Mouse (Mus musculus): ENCODE results near the gene Stx8. TPM values are rescaled to one million over a fixed set of nuclear protein-coding genes. Genes with fewer than 3 reads are reported as not detected.

Stx8 gene
- polyA plus RNA-seq, 1 experiment from 2014 or later, result 68.1 TPM

DNA sequence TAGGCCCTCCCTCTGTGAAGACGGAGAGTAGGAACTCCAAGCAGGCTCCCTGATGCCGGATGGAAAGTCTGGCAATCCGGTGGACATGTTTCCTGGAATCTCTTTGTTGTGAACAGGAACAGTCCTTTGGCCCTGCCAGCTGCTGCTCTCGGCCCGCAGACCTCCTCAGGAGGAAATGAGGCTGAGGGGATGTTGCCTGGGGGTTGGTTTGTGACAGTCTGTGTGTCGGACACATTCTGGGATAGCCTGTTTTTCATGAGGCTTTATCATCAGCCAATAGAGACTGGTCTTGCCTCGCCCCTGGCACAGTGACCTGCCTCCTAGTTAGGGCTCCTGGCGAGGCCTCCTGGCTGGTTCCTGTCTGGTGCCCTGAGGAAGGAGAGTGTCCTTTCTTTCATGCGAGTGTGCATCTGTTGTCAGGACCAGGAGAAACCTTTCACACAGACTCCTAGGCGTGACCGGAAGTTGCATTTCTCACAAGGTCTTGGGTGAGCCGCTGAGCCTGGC lies 222.8 kb downstream of the Stx8 start:
- 46% methylated on average over 12 of the region's 12 CpGs for WGBS
- H3K4me2 ChIP-seq, result no peak overlapping the region
- H3K27ac ChIP-seq, result peak overlapping the region; percentile 55
- H3K4me1 ChIP-seq, result peaks cover 24% of the 10 kb centered on the region
- ATAC-seq (ENCODE audit: insufficient number of reproducible peaks, insufficient read depth, low FRiP score, low TSS enrichment, low read depth), result no peak
- no peaks in the 10 kb centered on the region for H3K27me3 ChIP-seq
- no peak overlapping the region for H3K9ac ChIP-seq
- H3K4me3 ChIP-seq, result no peak overlapping the region
- no peaks in the 10 kb centered on the region for H3K36me3 ChIP-seq
- H3K9me3 ChIP-seq, result no peaks in the 10 kb centered on the region

DNA sequence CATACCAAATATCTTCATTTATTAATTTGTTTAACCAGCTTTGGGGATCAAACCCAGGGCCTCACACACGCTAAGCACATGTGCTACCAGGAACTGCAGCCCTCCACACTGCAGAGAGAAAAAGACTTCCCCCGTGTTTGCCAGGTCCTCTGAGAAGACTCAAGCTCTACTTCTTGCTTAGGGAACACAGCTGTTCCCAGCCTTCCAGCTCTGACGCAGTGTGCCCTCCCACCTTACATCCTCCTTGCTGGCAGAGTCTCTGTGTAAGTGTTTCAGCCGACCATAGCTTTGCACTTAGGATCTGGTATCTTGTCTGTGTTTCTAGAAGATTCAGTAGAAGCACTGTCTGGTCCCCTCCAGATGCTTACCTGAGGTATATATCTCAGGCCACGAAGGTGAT lies 224.9 kb downstream of the Stx8 start:
- Histone ChIP-seq H3K27me3 (no peaks in the 10 kb centered on the region), H3K4me2 (no peak overlapping the region), H3K27ac (no peak overlapping the region), H3K36me3 (no peaks in the 10 kb centered on the region), H3K4me1 (peaks cover 36% of the 10 kb centered on the region), H3K4me3 (no peak overlapping the region), H3K9me3 (no peaks in the 10 kb centered on the region), H3K9ac (no peak overlapping the region)
- no peak for ATAC-seq (ENCODE audit: insufficient number of reproducible peaks, insufficient read depth, low FRiP score, low TSS enrichment, low read depth)
- WGBS, result 80% methylated on average over 5 of the region's 5 CpGs

DNA sequence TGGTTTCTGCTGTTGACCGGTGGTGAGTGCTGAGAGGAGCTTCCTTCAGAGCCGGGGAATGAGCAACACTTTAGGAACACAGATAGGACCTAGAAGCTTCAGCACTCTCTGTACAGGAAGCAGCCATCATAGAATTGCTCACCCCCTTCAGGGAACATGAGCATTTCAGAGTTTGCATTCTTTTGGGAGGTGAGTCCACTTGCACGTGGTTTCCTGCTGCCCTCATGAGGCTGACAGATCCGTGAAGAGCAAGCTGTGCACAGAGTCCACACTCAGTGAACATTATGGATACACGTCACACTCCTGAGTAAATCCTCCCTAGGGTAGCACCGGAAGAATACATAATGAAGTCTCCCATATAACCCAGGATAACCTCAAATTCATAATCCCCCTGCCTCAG lies 229.2 kb downstream of the Stx8 start:
- Histone ChIP-seq H3K27me3 (no peaks in the 10 kb centered on the region), H3K9ac (no peak overlapping the region), H3K27ac (no peak overlapping the region), H3K36me3 (no peaks in the 10 kb centered on the region), H3K4me1 (peaks cover 31% of the 10 kb centered on the region), H3K4me2 (no peak overlapping the region), H3K4me3 (no peak overlapping the region), H3K9me3 (no peaks in the 10 kb centered on the region)
- no peak for ATAC-seq (ENCODE audit: insufficient number of reproducible peaks, insufficient read depth, low FRiP score, low TSS enrichment, low read depth)
- 54% methylated on average over 6 of the region's 6 CpGs for WGBS

DNA sequence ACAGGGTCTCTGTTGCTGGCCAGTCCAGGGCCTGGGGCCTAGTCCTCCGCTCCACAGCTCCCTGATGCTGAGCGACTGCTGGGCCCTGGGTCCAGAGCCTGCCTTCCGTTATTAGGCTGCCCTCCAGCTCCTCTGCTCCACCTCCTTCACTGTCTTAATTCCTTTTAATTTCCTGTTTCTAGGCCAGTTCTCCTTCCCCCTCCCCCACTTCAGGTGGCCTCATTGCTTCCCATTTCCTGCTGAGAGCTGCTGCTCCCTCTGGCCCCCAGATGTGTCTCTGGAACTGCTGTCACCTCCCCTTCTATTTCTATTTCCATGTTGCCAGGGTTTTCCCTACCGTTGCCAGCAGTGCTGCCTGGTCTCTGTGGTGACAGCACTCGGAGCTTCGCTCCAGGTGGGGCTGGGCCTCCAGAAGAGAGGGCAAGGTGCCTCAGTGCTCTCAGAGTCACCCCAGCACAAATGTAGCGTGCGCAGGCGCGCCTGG lies 229.7 kb downstream of the Stx8 start:
- 39% methylated on average over 10 of the region's 10 CpGs for WGBS
- no peak overlapping the region for H3K9ac ChIP-seq
- no peaks in the 10 kb centered on the region for H3K27me3 ChIP-seq
- peaks cover 35% of the 10 kb centered on the region for H3K4me1 ChIP-seq
- no peaks in the 10 kb centered on the region for H3K9me3 ChIP-seq
- H3K36me3 ChIP-seq, result no peaks in the 10 kb centered on the region
- ATAC-seq (ENCODE audit: insufficient number of reproducible peaks, insufficient read depth, low FRiP score, low TSS enrichment, low read depth), result no peak
- H3K27ac ChIP-seq, result 0 out of 2 replicates have a peak overlapping the region, but pooled peaks have one; percentile 41
- no peak overlapping the region for H3K4me3 ChIP-seq
- H3K4me2 ChIP-seq, result no peak overlapping the region

DNA sequence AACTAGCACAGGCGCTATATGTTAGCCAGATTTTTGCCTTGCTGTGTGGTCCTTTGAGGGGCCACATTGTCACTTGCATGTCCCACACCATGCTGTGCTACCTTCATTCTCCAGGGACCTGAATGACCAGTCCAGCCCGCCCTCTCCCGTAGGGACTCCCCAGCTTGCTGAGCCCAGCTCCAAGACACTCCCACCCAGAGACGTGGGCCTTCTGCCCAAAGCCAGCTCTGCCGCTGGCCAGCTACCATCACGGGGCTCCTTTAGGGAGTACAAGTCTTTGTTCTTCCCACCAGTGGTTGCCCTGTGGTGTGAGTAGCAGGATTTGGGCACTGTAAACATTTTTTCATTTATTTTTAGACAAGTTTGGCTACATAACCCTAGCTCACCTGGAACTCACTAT lies 230.6 kb downstream of the Stx8 start:
- H3K4me1 ChIP-seq, result peaks cover 35% of the 10 kb centered on the region
- H3K4me3 ChIP-seq, result no peak overlapping the region
- peak overlapping the region; percentile 23; the same call in 1 of the 2 replicates for H3K27ac ChIP-seq
- H3K9me3 ChIP-seq, result no peaks in the 10 kb centered on the region
- WGBS, result 63% methylated on average over 6 of the region's 6 CpGs
- ATAC-seq (ENCODE audit: insufficient number of reproducible peaks, insufficient read depth, low FRiP score, low TSS enrichment, low read depth), result no peak
- no peaks in the 10 kb centered on the region for H3K27me3 ChIP-seq
- H3K36me3 ChIP-seq, result no peaks in the 10 kb centered on the region
- H3K4me2 ChIP-seq, result no peak overlapping the region
- no peak overlapping the region for H3K9ac ChIP-seq

DNA sequence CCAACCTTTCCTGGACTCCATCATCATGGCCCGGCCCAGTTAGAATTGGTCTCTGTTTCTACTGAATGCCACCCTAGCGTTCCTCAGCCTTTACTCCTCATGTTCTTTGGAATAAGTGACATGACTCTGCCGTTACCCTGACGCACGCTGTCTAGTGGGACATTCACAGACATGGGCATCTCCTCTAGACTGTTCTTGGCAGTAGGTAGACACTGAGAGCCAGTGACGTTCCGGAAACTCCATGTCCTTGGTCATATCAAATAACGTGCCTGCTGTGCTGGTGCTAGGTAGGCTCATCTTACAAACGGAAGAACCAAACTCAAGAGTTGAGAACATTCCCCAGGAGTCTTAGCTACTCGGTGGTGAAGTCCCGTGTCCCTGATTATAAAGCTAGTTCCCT lies 231.5 kb downstream of the Stx8 start:
- WGBS, result 74% methylated on average over 11 of the region's 11 CpGs

DNA sequence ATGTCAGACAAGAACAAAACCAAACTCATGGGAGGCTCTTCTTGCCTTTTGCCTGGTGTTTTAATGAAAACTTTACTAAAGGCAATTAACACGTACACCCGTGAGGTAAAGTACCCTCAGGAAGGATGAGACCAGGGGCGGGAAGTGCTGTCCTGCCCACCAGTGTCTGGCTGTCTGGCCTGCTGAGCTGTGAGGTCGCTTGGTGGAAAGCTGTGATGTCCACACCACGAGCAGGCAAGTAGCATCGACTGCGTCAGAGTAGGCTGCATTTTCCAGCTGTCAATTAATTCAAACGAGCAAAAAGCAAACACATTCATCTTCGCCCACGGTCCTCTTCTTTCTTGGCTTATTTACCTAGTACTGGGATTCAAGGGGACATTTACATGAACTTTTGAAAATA lies 232.7 kb downstream of the Stx8 start:
- Histone ChIP-seq H3K9me3 (no peaks in the 10 kb centered on the region), H3K4me2 (no peak overlapping the region), H3K27me3 (no peaks in the 10 kb centered on the region), H3K4me1 (peaks cover 40% of the 10 kb centered on the region), H3K4me3 (no peak overlapping the region), H3K9ac (no peak overlapping the region), H3K36me3 (no peaks in the 10 kb centered on the region), H3K27ac (no peak overlapping the region)
- 82% methylated on average over 10 of the region's 10 CpGs for WGBS
- ATAC-seq (ENCODE audit: insufficient number of reproducible peaks, insufficient read depth, low FRiP score, low TSS enrichment, low read depth), result no peak

More for the DNA sequence above, 231.5 kb downstream of the Stx8 start:
- Histone ChIP-seq H3K4me1 (peaks cover 40% of the 10 kb centered on the region), H3K9ac (no peak overlapping the region), H3K27ac (no peak overlapping the region), H3K4me2 (no peak overlapping the region), H3K36me3 (no peaks in the 10 kb centered on the region), H3K27me3 (no peaks in the 10 kb centered on the region), H3K4me3 (no peak overlapping the region), H3K9me3 (no peaks in the 10 kb centered on the region)
- no peak for ATAC-seq (ENCODE audit: insufficient number of reproducible peaks, insufficient read depth, low FRiP score, low TSS enrichment, low read depth)

DNA sequence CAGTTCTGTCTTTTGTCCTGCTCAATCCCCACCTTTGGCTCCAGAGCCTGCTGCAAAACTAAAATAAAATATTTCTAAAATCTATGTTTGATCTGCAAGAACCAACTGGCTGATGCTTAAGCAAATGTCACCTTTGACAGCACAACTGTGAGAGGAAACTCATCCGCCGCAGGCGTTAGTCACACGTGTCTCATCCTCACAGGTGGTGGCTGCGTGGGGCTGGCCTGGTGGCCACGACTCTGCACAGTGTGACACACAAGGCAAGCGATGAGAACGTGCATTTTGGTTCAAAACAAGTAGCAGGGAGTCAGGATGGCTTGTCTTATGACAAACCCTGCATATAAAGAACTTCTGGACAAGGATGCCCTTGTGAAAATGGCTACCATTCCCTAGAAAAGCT lies 233.1 kb downstream of the Stx8 start:
- H3K4me1 ChIP-seq, result peaks cover 40% of the 10 kb centered on the region
- H3K27me3 ChIP-seq, result no peaks in the 10 kb centered on the region
- no peak overlapping the region for H3K4me2 ChIP-seq
- no peak overlapping the region for H3K27ac ChIP-seq
- H3K4me3 ChIP-seq, result no peak overlapping the region
- 72% methylated on average over 8 of the region's 8 CpGs for WGBS
- H3K9ac ChIP-seq, result no peak overlapping the region
- H3K36me3 ChIP-seq, result no peaks in the 10 kb centered on the region
- no peak for ATAC-seq (ENCODE audit: insufficient number of reproducible peaks, insufficient read depth, low FRiP score, low TSS enrichment, low read depth)
- H3K9me3 ChIP-seq, result no peaks in the 10 kb centered on the region

DNA sequence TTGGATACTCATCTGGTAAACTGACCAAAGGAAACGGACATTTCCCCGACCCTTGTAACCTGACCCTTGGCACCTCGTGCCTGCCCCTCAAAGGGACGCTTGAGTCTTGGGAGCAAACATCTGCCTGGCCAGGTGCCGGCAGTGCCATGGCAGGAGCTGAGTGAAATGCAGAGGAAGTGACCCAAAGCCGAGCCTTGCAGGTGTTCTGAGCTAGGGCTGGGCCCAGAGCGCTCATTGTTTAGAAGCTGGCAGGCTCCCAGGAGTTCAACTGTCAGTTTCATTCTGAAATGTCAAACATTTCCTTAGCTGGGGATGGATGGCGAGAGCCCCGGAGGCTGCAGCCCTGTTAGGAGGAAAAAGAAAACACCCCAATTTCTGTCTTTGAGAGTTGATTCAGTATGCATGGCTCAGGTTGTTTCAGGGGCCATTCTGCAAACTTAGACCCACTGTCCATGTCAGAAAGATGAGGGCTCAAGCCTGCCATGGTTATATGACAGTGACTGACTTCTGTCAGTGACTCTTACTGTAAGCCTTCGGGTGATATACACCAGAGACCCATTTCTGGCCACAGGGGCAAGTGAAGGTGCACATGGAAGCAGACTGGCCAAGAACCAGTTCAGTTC lies 233.9 kb downstream of the Stx8 start:
- Histone ChIP-seq H3K36me3 (no peaks in the 10 kb centered on the region), H3K27ac (no peak overlapping the region), H3K9ac (no peak overlapping the region), H3K27me3 (no peaks in the 10 kb centered on the region), H3K4me1 (peaks cover 33% of the 10 kb centered on the region), H3K9me3 (no peaks in the 10 kb centered on the region), H3K4me3 (no peak overlapping the region), H3K4me2 (no peak overlapping the region)
- ATAC-seq (ENCODE audit: insufficient number of reproducible peaks, insufficient read depth, low FRiP score, low TSS enrichment, low read depth), result no peak
- 26% methylated on average over 10 of the region's 10 CpGs for WGBS

DNA sequence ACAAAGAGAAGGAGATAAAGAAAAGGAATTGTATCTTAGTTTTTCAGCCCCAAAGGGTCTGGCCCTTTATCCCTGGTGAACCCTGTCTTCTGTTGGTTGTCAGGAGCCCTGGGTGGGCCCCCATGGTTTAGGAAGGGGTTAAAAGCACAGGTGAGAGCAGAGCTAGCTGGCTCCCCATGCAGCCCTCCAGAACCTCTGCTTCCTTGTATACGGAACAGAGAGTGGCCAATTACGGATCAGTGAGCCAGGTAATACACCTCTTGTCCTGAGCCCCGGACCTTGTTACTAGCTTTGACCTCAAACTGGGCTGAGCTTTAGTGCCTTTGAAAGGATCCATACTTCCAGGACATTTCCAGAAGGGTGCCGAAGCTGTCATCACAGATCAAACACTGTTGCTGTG lies 234.5 kb downstream of the Stx8 start:
- H3K27me3 ChIP-seq, result no peaks in the 10 kb centered on the region
- H3K27ac ChIP-seq, result no peak overlapping the region
- peaks cover 27% of the 10 kb centered on the region for H3K4me1 ChIP-seq
- no peak overlapping the region for H3K4me3 ChIP-seq
- H3K9ac ChIP-seq, result no peak overlapping the region
- no peak for ATAC-seq (ENCODE audit: insufficient number of reproducible peaks, insufficient read depth, low FRiP score, low TSS enrichment, low read depth)
- H3K4me2 ChIP-seq, result no peak overlapping the region
- no peaks in the 10 kb centered on the region for H3K36me3 ChIP-seq
- 80% methylated on average over 4 of the region's 4 CpGs for WGBS
- no peaks in the 10 kb centered on the region for H3K9me3 ChIP-seq

DNA sequence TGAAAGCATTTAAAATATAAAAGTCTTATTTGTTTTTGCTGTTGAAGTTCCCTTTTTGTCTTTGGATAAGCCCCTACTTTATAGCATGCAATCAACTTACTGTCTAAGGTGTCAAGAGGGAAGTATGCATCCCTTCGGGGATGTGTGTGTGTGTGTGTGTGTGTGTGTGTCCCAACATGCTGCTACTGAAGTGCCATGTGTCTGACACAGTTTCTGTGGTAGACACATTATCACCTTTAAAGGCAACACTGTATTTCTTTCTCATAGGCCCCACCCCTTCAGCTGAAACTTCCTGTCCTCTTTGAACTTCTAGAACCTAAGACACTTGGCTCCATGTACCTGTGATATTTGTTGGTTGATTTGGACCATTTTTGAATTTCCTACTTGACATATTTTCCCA lies 235.1 kb downstream of the Stx8 start:
- Histone ChIP-seq H3K4me2 (no peak overlapping the region), H3K4me3 (no peak overlapping the region), H3K4me1 (peaks cover 21% of the 10 kb centered on the region), H3K9ac (no peak overlapping the region), H3K36me3 (no peaks in the 10 kb centered on the region), H3K9me3 (no peaks in the 10 kb centered on the region), H3K27ac (no peak overlapping the region), H3K27me3 (no peaks in the 10 kb centered on the region)
- no peak for ATAC-seq (ENCODE audit: insufficient number of reproducible peaks, insufficient read depth, low FRiP score, low TSS enrichment, low read depth)
- WGBS, result 96% methylated on average over 1 of the region's 1 CpGs

DNA sequence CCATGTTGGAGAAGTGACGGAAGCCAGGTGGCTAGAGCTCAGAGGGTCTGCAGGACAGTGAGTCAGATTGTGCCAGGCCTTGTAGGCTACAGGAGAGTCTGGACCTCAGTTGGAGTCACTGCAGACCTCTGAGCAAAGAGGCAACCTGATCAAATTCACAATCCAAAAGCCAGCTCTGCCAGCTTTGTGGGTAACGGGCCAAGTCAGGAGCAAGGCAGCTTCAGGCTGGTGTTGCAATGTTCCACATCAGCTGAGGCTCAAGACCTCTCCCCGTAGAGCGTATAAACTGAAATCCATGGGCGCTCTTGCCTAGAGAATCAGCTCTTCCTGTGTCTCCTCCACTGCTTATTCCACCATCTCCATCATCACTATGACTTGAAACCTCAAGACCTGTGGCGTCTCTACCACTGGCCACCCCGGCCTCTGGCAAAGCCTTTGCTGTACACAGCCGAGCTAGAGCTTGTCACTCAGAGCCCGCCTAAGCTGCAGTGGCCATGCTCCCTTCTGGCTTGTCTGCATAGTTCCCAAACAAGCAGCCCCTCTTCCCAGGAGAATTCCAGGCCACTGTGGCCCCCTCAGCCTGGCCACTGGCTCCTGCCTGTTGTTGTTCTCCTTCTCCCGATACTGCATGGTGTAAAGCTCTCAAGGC lies 235.9 kb downstream of the Stx8 start:
- H3K4me1 ChIP-seq, result peaks cover 14% of the 10 kb centered on the region
- H3K27ac ChIP-seq, result no peak overlapping the region
- H3K9ac ChIP-seq, result no peak overlapping the region
- H3K4me3 ChIP-seq, result no peak overlapping the region
- no peaks in the 10 kb centered on the region for H3K27me3 ChIP-seq
- 78% methylated on average over 10 of the region's 10 CpGs for WGBS
- no peak overlapping the region for H3K4me2 ChIP-seq
- ATAC-seq (ENCODE audit: insufficient number of reproducible peaks, insufficient read depth, low FRiP score, low TSS enrichment, low read depth), result no peak
- H3K9me3 ChIP-seq, result no peaks in the 10 kb centered on the region
- no peaks in the 10 kb centered on the region for H3K36me3 ChIP-seq
